Mouse (Mus musculus): ENCODE data around the gene Cdhr2. TPM values are rescaled to one million over a fixed set of nuclear protein-coding genes. Genes with fewer than 3 reads are reported as not detected.

Gene Cdhr2
- polyA plus RNA-seq, 1 experiment from 2014 or later, result 1.2 TPM

- peaks cover 48% of the 10 kb centered on the region for H3K36me3 ChIP-seq
- H3K9me3 ChIP-seq, result no peaks in the 10 kb centered on the region
- peaks cover 52% of the 10 kb centered on the region for H3K4me1 ChIP-seq
- peak overlapping the region; percentile 24; the same call in 1 of the 2 replicates for H3K27ac ChIP-seq
- H3K4me3 ChIP-seq, result peak overlapping the region; percentile 93
- no peaks in the 10 kb centered on the region for H3K27me3 ChIP-seq (ENCODE audit: insufficient read depth, poor library complexity, severe bottlenecking)
- 47% methylated on average over 2 of the region's 2 CpGs for WGBS
- DNase-seq (ENCODE audit: low spot score), result no peak
Observed at GRCm38 (mm10) chr13:54685174-54685573, 16.1 kb upstream of the Cdhr2 start.

GRCm38 (mm10) chr13:54686139-54687053, 14.9 kb upstream of the Cdhr2 start:
- H3K4me3 ChIP-seq, result peak overlapping the region; percentile 93
- H3K9me3 ChIP-seq, result no peaks in the 10 kb centered on the region
- peaks cover 49% of the 10 kb centered on the region for H3K4me1 ChIP-seq
- H3K27me3 ChIP-seq (ENCODE audit: insufficient read depth, poor library complexity, severe bottlenecking), result no peaks in the 10 kb centered on the region
- peaks cover 36% of the 10 kb centered on the region for H3K36me3 ChIP-seq
- H3K27ac ChIP-seq, result peak overlapping the region; percentile 98
- WGBS, result 7% methylated on average over 19 of the region's 19 CpGs
- DNase-seq (ENCODE audit: low spot score), result no peak

- no peaks in the 10 kb centered on the region for H3K9me3 ChIP-seq
- peaks cover 29% of the 10 kb centered on the region for H3K36me3 ChIP-seq
- DNase-seq (ENCODE audit: low spot score), result peak; percentile 92
- peaks cover 48% of the 10 kb centered on the region for H3K4me1 ChIP-seq
- H3K27ac ChIP-seq, result peak overlapping the region; percentile 98
- H3K4me3 ChIP-seq, result peak overlapping the region; percentile 93
- WGBS, result 0% methylated on average over 35 of the region's 35 CpGs
- H3K27me3 ChIP-seq (ENCODE audit: insufficient read depth, poor library complexity, severe bottlenecking), result no peaks in the 10 kb centered on the region
Observed at GRCm38 (mm10) chr13:54687096-54687495, 14.2 kb upstream of the Cdhr2 start.

- Histone ChIP-seq H3K27ac (peak overlapping the region; percentile 98), H3K4me3 (peak overlapping the region; percentile 93), H3K36me3 (peaks cover 22% of the 10 kb centered on the region), H3K9me3 (no peaks in the 10 kb centered on the region), H3K4me1 (peaks cover 54% of the 10 kb centered on the region), H3K27me3 (ENCODE audit: insufficient read depth, poor library complexity, severe bottlenecking) (no peaks in the 10 kb centered on the region)
- WGBS, result under 1% methylated on average over 82 of the region's 82 CpGs
- DNase-seq (ENCODE audit: low spot score), result peak; percentile 98
Observed at GRCm38 (mm10) chr13:54687575-54688424, 13.5 kb upstream of the Cdhr2 start.

GRCm38 (mm10) chr13:54690151-54690740, 11.0 kb upstream of the Cdhr2 start:
- Histone ChIP-seq H3K9me3 (no peaks in the 10 kb centered on the region), H3K36me3 (no peaks in the 10 kb centered on the region), H3K27me3 (ENCODE audit: insufficient read depth, poor library complexity, severe bottlenecking) (no peaks in the 10 kb centered on the region), H3K4me3 (no peak overlapping the region), H3K4me1 (peaks cover 49% of the 10 kb centered on the region), H3K27ac (no peak overlapping the region)
- 84% methylated on average over 8 of the region's 8 CpGs for WGBS
- DNase-seq (ENCODE audit: low spot score), result no peak

GRCm38 (mm10) chr13:54691737-54692136, 9.5 kb upstream of the Cdhr2 start:
- Histone ChIP-seq H3K27ac (no peak overlapping the region), H3K9me3 (no peaks in the 10 kb centered on the region), H3K36me3 (no peaks in the 10 kb centered on the region), H3K4me3 (peak overlapping the region; percentile 84), H3K27me3 (ENCODE audit: insufficient read depth, poor library complexity, severe bottlenecking) (no peaks in the 10 kb centered on the region), H3K4me1 (peaks cover 34% of the 10 kb centered on the region)
- DNase-seq (ENCODE audit: low spot score), result no peak

- DNase-seq (ENCODE audit: low spot score), result no peak
- 12% methylated on average over 21 of the region's 21 CpGs for WGBS
Observed at GRCm38 (mm10) chr13:54692711-54693557, 8.3 kb upstream of the Cdhr2 start.

GRCm38 (mm10) chr13:54693558-54694347, 7.5 kb upstream of the Cdhr2 start, which contains the start of gene Rnf44:
Rnf44 (minus strand) TSS chr13:54693907.
- peak; percentile 98 for DNase-seq (ENCODE audit: low spot score)
- H3K27me3 ChIP-seq (ENCODE audit: insufficient read depth, poor library complexity, severe bottlenecking), result no peaks in the 10 kb centered on the region
- peak within 1 kb of the TSS; percentile 92 for H3K27ac ChIP-seq
- no peaks in the 10 kb centered on the region for H3K9me3 ChIP-seq
- peak within 1 kb of the TSS; percentile 84 for H3K4me3 ChIP-seq
- H3K4me1 ChIP-seq, result peaks cover 28% of the 10 kb centered on the region
- WGBS, result under 1% methylated on average over 83 of the region's 92 CpGs
- H3K36me3 ChIP-seq, result no peaks in the 10 kb centered on the region

More at GRCm38 (mm10) chr13:54692711-54693557, 8.3 kb upstream of the Cdhr2 start:
- H3K9me3 ChIP-seq, result no peaks in the 10 kb centered on the region
- no peaks in the 10 kb centered on the region for H3K36me3 ChIP-seq
- peaks cover 34% of the 10 kb centered on the region for H3K4me1 ChIP-seq
- peak overlapping the region; percentile 84 for H3K4me3 ChIP-seq
- H3K27me3 ChIP-seq (ENCODE audit: insufficient read depth, poor library complexity, severe bottlenecking), result no peaks in the 10 kb centered on the region
- H3K27ac ChIP-seq, result peak overlapping the region; percentile 92

- Histone ChIP-seq H3K36me3 (no peaks in the 10 kb centered on the region), H3K27ac (peak overlapping the region; percentile 92), H3K4me1 (peaks cover 24% of the 10 kb centered on the region), H3K9me3 (no peaks in the 10 kb centered on the region), H3K27me3 (ENCODE audit: insufficient read depth, poor library complexity, severe bottlenecking) (no peaks in the 10 kb centered on the region), H3K4me3 (peak overlapping the region; percentile 84)
- DNase-seq (ENCODE audit: low spot score), result no peak
- WGBS, result 14% methylated on average over 26 of the region's 26 CpGs
Observed at GRCm38 (mm10) chr13:54694348-54695060, 6.8 kb upstream of the Cdhr2 start.

GRCm38 (mm10) chr13:54695479-54696230, 5.6 kb upstream of the Cdhr2 start:
- Histone ChIP-seq H3K36me3 (no peaks in the 10 kb centered on the region), H3K27ac (no peak overlapping the region), H3K4me1 (peaks cover 24% of the 10 kb centered on the region), H3K27me3 (ENCODE audit: insufficient read depth, poor library complexity, severe bottlenecking) (no peaks in the 10 kb centered on the region), H3K9me3 (no peaks in the 10 kb centered on the region), H3K4me3 (no peak overlapping the region)
- WGBS, result 86% methylated on average over 11 of the region's 11 CpGs
- no peak for DNase-seq (ENCODE audit: low spot score)

All from heart, embryonic 10.5 days (tissue).